Mouse (Mus musculus): Measurements from ENCODE around the gene Thg1l. TPM values are rescaled to one million over a fixed set of nuclear protein-coding genes. Genes with fewer than 3 reads are reported as not detected.

Thg1l gene
- polyA plus RNA-seq, 1 experiment: 8.3 TPM

DNA sequence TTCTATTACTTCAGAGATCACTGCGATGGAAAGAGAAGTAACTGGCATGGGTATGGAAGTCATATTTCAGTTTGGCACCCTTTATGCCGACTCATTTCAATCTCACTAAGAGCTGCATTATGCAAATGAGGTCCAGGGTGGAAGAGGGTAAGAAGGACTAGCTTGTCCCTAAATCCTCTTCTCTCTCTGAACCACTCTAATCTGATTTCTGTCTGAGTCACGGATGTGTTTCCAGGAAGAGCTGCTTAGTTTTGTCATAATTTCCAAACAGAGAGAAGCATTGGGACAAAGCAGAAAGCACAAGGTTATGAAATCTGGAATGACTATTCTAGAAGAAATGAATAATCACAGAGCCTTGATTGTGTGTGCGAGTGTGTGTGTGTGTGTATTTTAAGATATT, 11.6 kb upstream of the Thg1l start:
- H3K4me3 ChIP-seq (replicated peaks; ENCODE audit: extremely low read depth, low read depth, low read length): no peak overlapping the region
- 66% methylated on average over 4 of the region's 4 CpGs for WGBS
- DNase-seq: no peak
- TF ChIP-seq POLR2A (IDR thresholded peaks at IDR 0.05; ENCODE audit: borderline replicate concordance, extremely low read depth, low read depth, low read length) (no peak), CTCF (IDR thresholded peaks at IDR 0.05; ENCODE audit: insufficient read depth, low read length) (no peak)
- no peaks in the 10 kb centered on the region for H3K4me1 ChIP-seq (ENCODE audit: control insufficient read depth, insufficient read depth, low read length)

DNA sequence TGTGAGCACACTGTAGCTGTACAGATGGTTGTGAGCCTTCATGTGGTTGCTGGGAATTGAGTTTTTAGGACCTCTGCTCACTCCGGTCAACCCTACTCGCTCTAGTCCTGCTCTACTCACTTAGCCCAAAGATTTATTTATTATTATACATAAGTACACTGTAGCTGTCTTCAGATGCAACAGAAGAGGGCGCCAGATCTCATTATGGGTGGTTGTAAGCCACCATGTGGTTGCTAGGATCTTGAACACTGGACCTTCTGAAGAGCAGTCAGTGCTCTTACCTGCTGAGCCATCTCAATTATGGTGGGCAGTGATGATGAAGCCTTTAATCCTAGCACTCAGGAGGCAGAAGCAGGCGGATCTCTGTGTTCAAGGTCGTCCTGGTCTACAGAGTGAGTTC, 4.7 kb upstream of the Thg1l start:
- TF ChIP-seq CTCF (IDR thresholded peaks at IDR 0.05; ENCODE audit: insufficient read depth, low read length) (no peak), POLR2A (IDR thresholded peaks at IDR 0.05; ENCODE audit: borderline replicate concordance, extremely low read depth, low read depth, low read length) (no peak)
- no peaks in the 10 kb centered on the region for H3K4me1 ChIP-seq (ENCODE audit: control insufficient read depth, insufficient read depth, low read length)
- 81% methylated on average over 5 of the region's 5 CpGs for WGBS
- H3K4me3 ChIP-seq (replicated peaks; ENCODE audit: extremely low read depth, low read depth, low read length): no peak overlapping the region
- no peak for DNase-seq

DNA sequence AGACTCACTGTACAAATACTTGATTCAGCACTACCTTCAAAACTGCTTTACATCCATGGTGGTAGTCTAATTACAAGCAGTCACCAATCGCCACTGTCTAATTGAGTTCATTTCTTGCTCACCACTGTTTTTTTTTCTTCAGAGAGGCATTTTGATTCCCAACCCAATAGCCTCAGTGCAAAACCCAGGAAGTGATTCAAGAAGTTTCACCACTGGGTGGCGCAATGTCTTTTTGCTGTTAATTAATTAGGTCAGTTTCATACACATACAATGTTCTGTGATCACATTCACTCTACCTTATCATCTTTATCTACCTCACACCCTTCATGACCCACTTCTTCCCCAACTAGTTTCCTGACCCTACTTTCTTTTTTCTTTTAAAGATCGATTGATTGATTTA, 4.3 kb upstream of the Thg1l start:
- no peak for TF ChIP-seq POLR2A (IDR thresholded peaks at IDR 0.05; ENCODE audit: borderline replicate concordance, extremely low read depth, low read depth, low read length)
- no peak for TF ChIP-seq CTCF (IDR thresholded peaks at IDR 0.05; ENCODE audit: insufficient read depth, low read length)
- WGBS: 73% methylated on average over 3 of the region's 3 CpGs
- no peak for DNase-seq
- H3K4me3 ChIP-seq (replicated peaks; ENCODE audit: extremely low read depth, low read depth, low read length): no peak overlapping the region
- H3K4me1 ChIP-seq (ENCODE audit: control insufficient read depth, insufficient read depth, low read length): no peaks in the 10 kb centered on the region

DNA sequence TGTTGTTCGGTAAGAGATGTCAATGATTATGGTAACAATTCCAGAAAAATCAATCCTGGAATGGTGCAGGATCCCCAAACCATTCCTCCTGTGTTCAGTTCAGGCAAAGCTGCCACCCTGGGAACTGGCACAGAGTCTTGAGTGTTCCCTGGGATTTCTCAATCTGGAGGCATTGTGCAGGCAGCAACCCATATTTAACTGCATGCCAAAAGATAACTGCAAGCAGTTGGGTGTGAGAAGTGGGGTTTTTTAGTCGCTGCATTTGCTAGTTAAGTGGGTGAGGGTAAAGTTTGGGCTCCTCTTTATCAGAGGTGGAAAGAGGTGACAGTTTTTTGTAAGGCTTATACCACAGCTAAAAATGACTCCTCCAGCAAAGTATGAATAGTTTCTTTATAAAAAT, 7.8 kb downstream of the Thg1l start:
- no peak for TF ChIP-seq POLR2A (IDR thresholded peaks at IDR 0.05; ENCODE audit: borderline replicate concordance, extremely low read depth, low read depth, low read length)
- H3K4me1 ChIP-seq (ENCODE audit: control insufficient read depth, insufficient read depth, low read length): no peaks in the 10 kb centered on the region; the same call in 1 of the 2 replicates
- 73% methylated on average over 2 of the region's 2 CpGs for WGBS
- H3K4me3 ChIP-seq (replicated peaks; ENCODE audit: extremely low read depth, low read depth, low read length): no peak overlapping the region
- DNase-seq: no peak

DNA sequence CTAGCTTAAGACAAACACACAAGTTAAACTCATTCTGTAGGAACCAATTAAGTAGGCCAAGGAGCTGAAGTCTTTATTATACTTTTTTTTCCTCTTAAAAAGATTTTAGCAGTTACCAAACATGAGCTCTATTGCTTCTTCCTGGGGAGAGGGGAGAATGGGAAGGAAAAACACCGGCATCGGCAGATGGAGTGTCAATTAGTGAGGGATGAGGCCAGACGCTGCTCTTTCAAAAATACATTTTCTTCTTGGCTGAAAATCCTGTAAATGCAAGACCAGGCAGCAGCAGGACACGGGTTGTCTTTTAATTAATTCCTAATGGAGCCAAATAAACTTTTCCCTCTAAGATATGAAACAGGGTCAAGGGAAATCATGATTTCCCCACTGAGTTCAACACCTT, 8.5 kb downstream of the Thg1l start:
- 69% methylated on average over 4 of the region's 4 CpGs for WGBS
- no peak for TF ChIP-seq POLR2A (IDR thresholded peaks at IDR 0.05; ENCODE audit: borderline replicate concordance, extremely low read depth, low read depth, low read length)
- TF ChIP-seq CTCF (IDR thresholded peaks at IDR 0.05; ENCODE audit: insufficient read depth, low read length): no peak
- Histone ChIP-seq H3K4me3 (replicated peaks; ENCODE audit: extremely low read depth, low read depth, low read length) (no peak overlapping the region), H3K4me1 (ENCODE audit: control insufficient read depth, insufficient read depth, low read length) (no peaks in the 10 kb centered on the region; the same call in 1 of the 2 replicates)
- no peak for DNase-seq

DNA sequence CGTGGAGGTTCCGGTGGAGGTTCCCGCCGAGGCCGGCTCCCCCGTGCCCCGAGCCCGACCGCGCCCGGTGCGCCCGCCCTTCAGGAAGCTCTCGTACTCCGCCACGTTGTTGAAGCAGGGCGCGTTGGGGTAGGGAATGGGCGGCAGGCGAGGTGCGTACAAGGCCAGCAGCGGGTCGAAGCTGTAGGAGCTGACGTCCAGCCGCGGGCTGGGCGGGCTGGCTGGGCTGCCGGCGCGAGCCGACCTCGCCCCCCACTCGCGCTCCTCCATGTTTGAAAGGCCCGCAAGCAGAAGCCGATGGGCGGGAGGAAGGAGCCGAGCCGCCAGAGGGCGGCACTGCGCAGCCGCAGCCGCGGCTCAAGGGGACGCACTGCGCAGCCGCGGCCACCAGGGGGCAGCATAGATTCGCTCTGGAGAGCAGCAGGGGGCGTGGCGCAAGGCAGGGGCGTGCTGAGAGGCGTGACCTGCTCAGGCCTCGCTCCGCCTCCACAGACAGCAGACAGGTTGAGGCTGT, 10.6 kb downstream of the Thg1l start, which contains the start of gene Lsm11:
Gene Lsm11, minus strand, starts transcription at position 293 of the 514 bp plus-strand sequence.
- WGBS: under 1% methylated on average over 54 of the region's 55 CpGs
- TF ChIP-seq POLR2A (IDR thresholded peaks at IDR 0.05; ENCODE audit: borderline replicate concordance, extremely low read depth, low read depth, low read length) (no peak), CTCF (IDR thresholded peaks at IDR 0.05; ENCODE audit: insufficient read depth, low read length) (peak; percentile 81)
- Histone ChIP-seq H3K4me1 (ENCODE audit: control insufficient read depth, insufficient read depth, low read length) (no peaks in the 10 kb centered on the region; the same call in 1 of the 2 replicates), H3K4me3 (replicated peaks; ENCODE audit: extremely low read depth, low read depth, low read length) (peak within 1 kb of the TSS; percentile 88)
- DNase-seq: peak; percentile 99

DNA sequence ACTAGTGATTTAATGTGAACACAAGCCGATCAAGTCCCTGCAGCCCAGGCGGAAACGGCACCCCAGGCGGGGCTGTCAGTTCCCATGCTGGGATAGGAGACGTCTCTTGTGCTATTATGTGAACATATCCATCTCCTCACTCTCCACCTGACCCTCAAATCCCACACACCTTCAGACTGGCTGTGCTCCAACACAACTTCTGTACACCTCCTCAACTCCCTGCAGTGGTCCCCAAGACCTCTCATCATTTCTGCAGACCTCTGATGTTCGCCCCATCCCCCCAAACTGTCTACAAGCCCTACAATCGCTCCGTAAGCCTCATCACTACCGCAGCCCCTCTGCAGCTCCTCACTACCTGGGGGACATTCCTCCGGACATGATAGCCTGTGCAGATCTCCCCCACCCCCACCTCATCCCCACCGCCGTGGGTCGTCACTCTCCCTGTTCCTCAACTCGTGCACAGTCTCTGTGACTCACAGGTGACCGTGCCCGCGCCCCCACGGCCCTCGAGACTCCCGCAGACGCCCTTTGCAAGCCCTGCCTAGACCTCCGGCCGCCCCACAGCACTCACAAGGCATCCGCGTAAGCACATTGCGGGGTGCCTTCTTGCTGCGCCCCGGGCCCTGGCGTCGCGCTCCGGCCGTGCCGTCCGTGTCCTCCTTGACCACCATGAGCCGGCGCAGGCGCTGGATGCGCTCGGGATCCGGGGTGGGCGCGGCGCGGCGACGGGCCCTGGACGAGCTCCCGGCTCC, 11.2 kb downstream of the Thg1l start:
- H3K4me3 ChIP-seq (replicated peaks; ENCODE audit: extremely low read depth, low read depth, low read length): peak overlapping the region; percentile 88
- no peaks in the 10 kb centered on the region; the same call in 1 of the 2 replicates for H3K4me1 ChIP-seq (ENCODE audit: control insufficient read depth, insufficient read depth, low read length)
- peak; percentile 14 for DNase-seq
- TF ChIP-seq POLR2A (IDR thresholded peaks at IDR 0.05; ENCODE audit: borderline replicate concordance, extremely low read depth, low read depth, low read length) (no peak), CTCF (IDR thresholded peaks at IDR 0.05; ENCODE audit: insufficient read depth, low read length) (no peak)
- 2% methylated on average over 47 of the region's 49 CpGs for WGBS

DNA sequence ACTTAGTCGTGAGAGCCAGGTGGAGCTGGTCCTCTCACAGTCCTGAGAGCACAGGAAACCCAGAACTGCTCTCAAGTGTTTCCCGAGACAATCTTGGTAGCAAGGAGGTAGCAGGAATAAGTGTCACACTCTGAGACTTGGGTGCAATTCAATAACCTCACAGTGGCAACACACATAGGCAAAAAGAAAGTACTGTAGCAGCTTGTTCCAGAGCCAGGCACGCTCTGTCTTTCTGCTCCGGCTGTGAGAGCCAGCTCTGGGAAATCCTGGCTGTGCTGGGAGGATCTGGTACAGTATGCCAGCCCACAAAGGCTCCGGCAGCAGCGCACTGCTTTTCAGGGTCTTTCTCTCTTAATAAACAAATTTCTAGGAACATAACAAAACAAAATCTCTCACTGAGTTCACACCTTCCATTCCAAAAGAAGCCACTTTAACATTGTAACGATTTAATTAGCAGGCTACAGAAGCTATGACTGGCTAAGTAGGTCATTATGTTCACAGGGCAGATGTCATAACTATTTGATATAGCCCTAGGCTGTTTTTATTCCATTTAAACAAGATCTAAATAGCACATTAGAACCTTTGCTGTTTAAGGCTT, 12.1 kb downstream of the Thg1l start:
- DNase-seq: no peak

DNA sequence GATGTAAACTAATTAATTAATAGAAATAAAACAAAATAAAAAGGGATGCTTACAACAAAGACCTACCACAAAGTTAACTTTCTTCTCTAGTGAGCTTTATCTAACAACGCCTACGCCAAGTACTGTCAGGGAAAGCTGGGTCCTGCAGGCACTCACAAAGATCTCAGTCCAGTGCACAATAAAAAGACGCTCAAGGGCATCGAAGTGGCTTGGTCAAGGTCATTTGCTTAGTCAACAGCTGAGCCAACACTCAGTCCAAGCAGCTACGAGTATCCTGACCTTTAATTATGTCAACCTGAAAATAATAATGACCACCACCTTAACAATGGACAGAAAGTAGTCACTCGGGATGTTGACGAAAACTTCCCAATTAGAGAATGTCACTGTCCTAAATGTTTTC, 13.0 kb downstream of the Thg1l start:
- Histone ChIP-seq H3K4me1 (ENCODE audit: control insufficient read depth, insufficient read depth, low read length) (no peaks in the 10 kb centered on the region; the same call in 1 of the 2 replicates), H3K4me3 (replicated peaks; ENCODE audit: extremely low read depth, low read depth, low read length) (no peak overlapping the region)
- no peak for TF ChIP-seq POLR2A (IDR thresholded peaks at IDR 0.05; ENCODE audit: borderline replicate concordance, extremely low read depth, low read depth, low read length)
- no peak for TF ChIP-seq CTCF (IDR thresholded peaks at IDR 0.05; ENCODE audit: insufficient read depth, low read length)
- no peak for DNase-seq
- WGBS: 91% methylated on average over 7 of the region's 7 CpGs

More for the DNA sequence above, 12.1 kb downstream of the Thg1l start:
- H3K4me3 ChIP-seq (replicated peaks; ENCODE audit: extremely low read depth, low read depth, low read length): no peak overlapping the region
- WGBS: 42% methylated on average over 7 of the region's 7 CpGs
- TF ChIP-seq CTCF (IDR thresholded peaks at IDR 0.05; ENCODE audit: insufficient read depth, low read length) (no peak), POLR2A (IDR thresholded peaks at IDR 0.05; ENCODE audit: borderline replicate concordance, extremely low read depth, low read depth, low read length) (no peak)
- H3K4me1 ChIP-seq (ENCODE audit: control insufficient read depth, insufficient read depth, low read length): no peaks in the 10 kb centered on the region; the same call in 1 of the 2 replicates

Measured in lung, adult 2 months (tissue).